Mouse (Mus musculus): ENCODE measurements at regions not wholly inside any gene's neighbourhood (a gene's known extent, or its start where the extent isn't known, plus 50 kb on each side); places are given as distances from the start of the nearest gene placed in this dataset.
A peak's percentile ranks its signal among the peaks of the same experiment; 100 is the strongest.

DNA sequence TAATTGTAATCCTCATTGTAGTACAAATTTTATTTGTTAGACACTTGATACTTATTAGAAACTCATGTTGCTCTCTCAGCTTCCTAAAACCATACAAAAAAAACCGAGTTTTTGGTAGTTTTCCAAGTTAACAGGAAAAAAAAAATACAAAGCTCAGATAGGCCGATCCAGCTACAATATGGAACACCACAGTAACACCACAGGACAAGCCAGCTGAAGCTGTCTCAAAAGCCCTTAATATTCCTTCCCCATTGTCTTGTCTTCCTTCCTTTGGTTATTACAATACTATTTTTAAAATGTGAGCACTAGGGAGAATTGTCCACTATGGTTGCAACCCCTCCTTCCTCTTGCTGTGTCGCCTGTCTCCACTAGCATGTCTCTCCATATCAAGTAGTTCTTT, 495.7 kb upstream of the Tle4 start:
- H3K27me3 ChIP-seq (ENCODE audit: control insufficient read depth, insufficient read depth, low read length, poor library complexity, severe bottlenecking), result no peaks in the 10 kb centered on the region
- H3K36me3 ChIP-seq (ENCODE audit: control insufficient read depth, insufficient read depth, low read length, poor library complexity, severe bottlenecking), result no peaks in the 10 kb centered on the region
- no peak for DNase-seq (ENCODE audit: low read depth, low spot score)

DNA sequence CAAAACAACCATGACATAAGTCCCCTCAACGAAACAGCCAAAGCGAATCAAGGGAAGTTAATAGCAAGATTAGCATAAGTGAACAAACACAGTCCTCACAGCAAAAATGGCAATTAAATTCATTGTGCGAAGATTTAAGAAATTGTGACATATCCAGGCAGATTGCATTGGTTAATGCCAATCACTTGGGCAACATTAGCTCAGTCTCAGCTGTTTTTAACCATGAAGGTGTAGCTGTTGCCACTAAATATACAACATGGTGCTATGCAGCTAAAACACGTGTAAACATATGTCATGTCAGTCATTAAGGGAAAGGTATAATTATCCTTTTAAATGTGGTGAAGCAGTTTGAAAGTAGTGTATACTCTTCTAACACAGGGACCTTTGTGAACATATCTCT, 482.8 kb upstream of the Tle4 start:
- DNase-seq (ENCODE audit: low read depth, low spot score), result no peak
- no peaks in the 10 kb centered on the region for H3K27me3 ChIP-seq (ENCODE audit: control insufficient read depth, insufficient read depth, low read length, poor library complexity, severe bottlenecking)
- H3K36me3 ChIP-seq (ENCODE audit: control insufficient read depth, insufficient read depth, low read length, poor library complexity, severe bottlenecking), result no peaks in the 10 kb centered on the region

DNA sequence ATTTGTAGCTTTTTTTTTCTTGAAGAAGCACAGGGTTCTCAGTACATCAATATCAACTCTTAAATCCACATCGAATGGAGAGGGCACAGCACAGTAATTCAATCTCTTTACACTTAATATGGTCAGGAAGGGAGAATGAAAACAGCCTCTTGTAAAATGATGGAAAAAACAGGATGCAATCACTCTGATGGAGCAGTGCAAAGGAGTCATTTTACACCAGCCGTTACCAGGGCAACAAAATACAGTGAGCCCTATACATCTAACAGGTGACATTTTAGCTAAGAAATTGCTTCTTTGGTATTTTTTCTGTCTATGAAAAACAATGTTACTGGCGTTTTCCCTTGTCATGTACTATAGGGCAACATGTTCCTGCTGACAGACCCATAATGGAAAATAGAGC, 459.9 kb upstream of the Tle4 start:
- Histone ChIP-seq H3K27me3 (ENCODE audit: control insufficient read depth, insufficient read depth, low read length, poor library complexity, severe bottlenecking) (no peaks in the 10 kb centered on the region), H3K36me3 (ENCODE audit: control insufficient read depth, insufficient read depth, low read length, poor library complexity, severe bottlenecking) (no peaks in the 10 kb centered on the region)
- DNase-seq (ENCODE audit: low read depth, low spot score), result no peak

DNA sequence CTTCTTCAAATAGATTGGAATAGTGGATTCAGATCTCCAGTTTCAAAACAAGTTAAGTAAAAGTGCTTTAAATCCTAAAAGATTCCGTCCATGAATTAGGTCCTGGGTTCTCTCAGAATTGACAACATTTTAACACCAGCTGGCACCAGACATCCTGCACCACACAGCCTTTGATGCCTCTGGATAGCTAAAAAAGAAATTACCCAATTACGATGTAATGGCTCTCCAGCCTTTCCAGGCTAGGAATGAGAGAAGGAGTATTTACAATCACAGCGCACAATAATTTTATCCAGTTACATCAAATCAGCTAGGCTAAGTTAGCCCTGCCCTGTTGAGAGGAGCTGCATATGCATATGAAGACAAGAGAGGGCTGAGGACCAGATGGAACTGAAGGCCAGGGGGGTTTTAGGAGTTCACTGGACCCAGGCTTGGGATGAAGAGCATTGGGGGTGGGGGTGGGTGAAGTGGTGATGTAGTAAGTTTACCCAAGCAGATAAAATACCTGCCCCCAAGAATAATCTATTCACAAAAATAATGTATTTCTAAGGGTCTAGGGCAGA, 455.8 kb upstream of the Tle4 start:
- no peaks in the 10 kb centered on the region; the same call in 1 of the 2 replicates for H3K27me3 ChIP-seq (ENCODE audit: control insufficient read depth, insufficient read depth, low read length, poor library complexity, severe bottlenecking)
- H3K36me3 ChIP-seq (ENCODE audit: control insufficient read depth, insufficient read depth, low read length, poor library complexity, severe bottlenecking), result no peaks in the 10 kb centered on the region
- no peak for DNase-seq (ENCODE audit: low read depth, low spot score)

DNA sequence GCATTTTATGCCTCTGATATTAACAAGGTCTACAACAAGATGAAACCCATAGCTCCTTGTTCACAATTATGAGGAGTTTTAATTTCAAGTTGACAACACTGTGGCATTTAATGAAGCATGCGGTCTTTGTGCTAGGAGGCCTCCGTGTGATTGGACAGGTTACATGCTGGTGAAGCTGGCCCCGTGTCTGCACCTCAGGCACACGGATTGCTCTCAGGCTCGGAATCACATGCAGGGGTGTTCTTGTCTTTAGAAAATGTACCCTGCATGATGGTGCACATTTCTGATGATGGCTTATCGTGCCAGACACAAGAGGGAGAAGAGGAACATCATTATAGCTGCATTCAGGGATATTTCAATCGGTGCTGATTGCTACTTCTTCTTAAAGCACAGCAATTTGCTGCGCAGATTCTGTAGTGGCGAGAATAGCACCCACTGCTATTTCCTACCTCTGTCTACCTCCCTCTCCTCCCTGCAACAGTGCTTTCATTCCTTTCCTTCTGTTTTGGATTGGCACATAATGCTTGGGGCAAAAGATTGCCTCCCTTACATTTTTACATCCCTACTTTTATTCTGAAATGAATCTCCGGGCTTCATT, 454.9 kb upstream of the Tle4 start:
- no peak for DNase-seq (ENCODE audit: low read depth, low spot score)
- Histone ChIP-seq H3K36me3 (ENCODE audit: control insufficient read depth, insufficient read depth, low read length, poor library complexity, severe bottlenecking) (no peaks in the 10 kb centered on the region), H3K27me3 (ENCODE audit: control insufficient read depth, insufficient read depth, low read length, poor library complexity, severe bottlenecking) (no peaks in the 10 kb centered on the region; the same call in 1 of the 2 replicates)

DNA sequence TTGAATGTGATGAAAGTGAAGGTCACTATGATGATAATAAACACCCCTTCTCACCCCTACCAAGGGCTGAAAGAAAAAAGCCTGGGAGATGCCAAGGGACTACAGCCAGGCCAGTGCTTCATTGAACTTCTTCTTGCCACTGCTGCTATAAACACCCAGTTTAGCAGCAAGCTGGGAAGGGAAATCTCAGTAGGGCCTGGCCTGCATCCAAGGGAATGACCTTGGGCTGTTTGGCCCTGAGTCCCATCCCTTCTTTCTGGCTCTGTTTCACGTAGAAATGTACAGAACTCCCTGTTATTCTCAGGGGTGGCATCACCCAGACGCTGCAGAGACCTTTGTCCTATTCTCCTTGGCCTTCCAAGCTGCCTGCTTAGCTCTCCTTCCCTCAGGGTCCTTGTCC, 450.0 kb upstream of the Tle4 start:
- no peaks in the 10 kb centered on the region for H3K36me3 ChIP-seq (ENCODE audit: control insufficient read depth, insufficient read depth, low read length, poor library complexity, severe bottlenecking)
- H3K27me3 ChIP-seq (ENCODE audit: control insufficient read depth, insufficient read depth, low read length, poor library complexity, severe bottlenecking), result no peaks in the 10 kb centered on the region; the same call in 1 of the 2 replicates
- no peak for DNase-seq (ENCODE audit: low read depth, low spot score)

DNA sequence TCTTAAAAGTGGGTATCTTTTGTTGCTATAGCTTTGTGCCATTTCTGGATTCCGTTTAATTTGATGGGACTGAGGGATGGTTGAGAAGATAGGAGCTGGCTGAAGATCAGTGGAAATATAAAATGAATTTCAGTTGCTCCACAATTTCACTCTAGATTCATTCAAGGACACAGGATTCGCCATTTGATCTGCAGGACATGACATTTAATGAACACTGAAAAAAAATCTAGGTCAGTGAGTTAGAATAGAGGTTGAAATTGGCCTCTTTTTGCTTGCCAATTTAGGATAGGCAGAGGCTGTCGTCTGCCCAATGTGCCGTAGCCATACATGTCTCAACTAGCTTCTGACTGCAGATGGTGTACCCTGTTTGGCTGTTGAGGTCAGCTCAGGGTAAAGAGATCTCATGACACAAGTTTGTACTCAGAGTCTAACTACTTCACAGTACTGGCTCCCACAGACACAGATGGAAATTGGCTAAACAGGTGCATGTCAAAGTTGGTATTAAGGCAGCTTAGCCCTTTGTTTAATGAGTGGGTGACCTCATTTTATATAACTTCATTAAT, 449.5 kb upstream of the Tle4 start:
- H3K27me3 ChIP-seq (ENCODE audit: control insufficient read depth, insufficient read depth, low read length, poor library complexity, severe bottlenecking), result no peaks in the 10 kb centered on the region; the same call in 1 of the 2 replicates
- DNase-seq (ENCODE audit: low read depth, low spot score), result no peak
- H3K36me3 ChIP-seq (ENCODE audit: control insufficient read depth, insufficient read depth, low read length, poor library complexity, severe bottlenecking), result no peaks in the 10 kb centered on the region

DNA sequence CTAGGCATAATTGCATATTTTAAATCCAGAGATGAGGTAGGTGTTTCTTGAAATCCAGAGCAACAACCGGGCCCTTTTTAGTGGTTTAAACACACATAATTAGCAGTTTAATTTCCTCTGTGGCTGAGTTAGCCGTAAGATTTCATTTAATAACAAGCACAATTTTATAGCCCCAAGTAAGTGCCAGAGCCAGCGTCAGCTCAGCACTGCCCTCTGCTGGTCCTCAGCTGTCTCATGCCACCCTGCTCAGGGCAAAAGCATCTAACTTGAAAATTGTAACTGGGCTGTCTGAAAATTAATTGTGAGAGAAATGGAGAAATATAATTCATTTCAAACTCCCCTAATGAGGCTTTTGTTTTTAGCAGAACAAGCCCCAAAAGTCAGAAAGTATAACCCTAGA, 437.7 kb upstream of the Tle4 start:
- Histone ChIP-seq H3K36me3 (ENCODE audit: control insufficient read depth, insufficient read depth, low read length, poor library complexity, severe bottlenecking) (no peaks in the 10 kb centered on the region), H3K27me3 (ENCODE audit: control insufficient read depth, insufficient read depth, low read length, poor library complexity, severe bottlenecking) (no peaks in the 10 kb centered on the region)
- DNase-seq (ENCODE audit: low read depth, low spot score), result peak; percentile 65

DNA sequence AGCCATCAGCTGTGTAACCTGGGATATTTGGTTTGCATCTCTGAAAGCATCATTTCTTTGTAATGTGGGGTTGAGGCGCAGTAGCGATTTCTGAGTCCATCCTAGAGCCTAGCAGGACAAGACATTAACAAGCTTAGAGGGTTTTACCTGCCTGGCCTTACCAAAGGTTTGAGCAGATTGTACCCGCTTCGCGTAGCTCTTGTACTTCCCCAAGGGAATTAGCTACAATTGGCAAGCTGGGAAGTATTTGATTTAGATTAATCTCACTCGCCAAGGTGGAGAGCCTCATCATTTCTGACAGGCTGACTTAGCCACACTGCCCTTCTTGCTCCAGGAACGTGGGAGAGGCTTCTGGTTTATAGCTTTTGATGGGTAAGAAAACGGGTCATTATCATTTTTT, 436.1 kb upstream of the Tle4 start:
- no peaks in the 10 kb centered on the region for H3K27me3 ChIP-seq (ENCODE audit: control insufficient read depth, insufficient read depth, low read length, poor library complexity, severe bottlenecking)
- no peaks in the 10 kb centered on the region for H3K36me3 ChIP-seq (ENCODE audit: control insufficient read depth, insufficient read depth, low read length, poor library complexity, severe bottlenecking)
- DNase-seq (ENCODE audit: low read depth, low spot score), result no peak

DNA sequence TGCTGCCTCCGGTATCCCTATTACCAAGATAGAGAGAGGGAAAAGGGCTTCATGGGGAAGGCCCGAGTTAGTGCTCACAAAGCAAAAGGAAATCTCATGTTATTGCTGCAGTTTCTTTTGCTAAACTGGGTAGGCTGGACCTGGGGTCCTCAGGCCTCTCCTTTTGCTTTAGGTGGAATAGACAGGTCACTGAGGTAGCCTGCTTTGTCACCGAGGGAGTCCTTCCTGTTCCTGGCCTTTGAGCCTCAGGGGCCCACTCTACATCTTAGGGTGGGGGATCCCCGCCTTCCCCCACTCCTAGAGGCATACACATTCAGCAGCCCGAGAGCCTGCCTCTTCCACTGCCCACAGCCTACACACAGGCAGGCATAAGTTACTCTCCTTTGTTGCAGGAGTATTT, 435.5 kb upstream of the Tle4 start:
- Histone ChIP-seq H3K36me3 (ENCODE audit: control insufficient read depth, insufficient read depth, low read length, poor library complexity, severe bottlenecking) (no peaks in the 10 kb centered on the region), H3K27me3 (ENCODE audit: control insufficient read depth, insufficient read depth, low read length, poor library complexity, severe bottlenecking) (no peaks in the 10 kb centered on the region)
- no peak for DNase-seq (ENCODE audit: low read depth, low spot score)

DNA sequence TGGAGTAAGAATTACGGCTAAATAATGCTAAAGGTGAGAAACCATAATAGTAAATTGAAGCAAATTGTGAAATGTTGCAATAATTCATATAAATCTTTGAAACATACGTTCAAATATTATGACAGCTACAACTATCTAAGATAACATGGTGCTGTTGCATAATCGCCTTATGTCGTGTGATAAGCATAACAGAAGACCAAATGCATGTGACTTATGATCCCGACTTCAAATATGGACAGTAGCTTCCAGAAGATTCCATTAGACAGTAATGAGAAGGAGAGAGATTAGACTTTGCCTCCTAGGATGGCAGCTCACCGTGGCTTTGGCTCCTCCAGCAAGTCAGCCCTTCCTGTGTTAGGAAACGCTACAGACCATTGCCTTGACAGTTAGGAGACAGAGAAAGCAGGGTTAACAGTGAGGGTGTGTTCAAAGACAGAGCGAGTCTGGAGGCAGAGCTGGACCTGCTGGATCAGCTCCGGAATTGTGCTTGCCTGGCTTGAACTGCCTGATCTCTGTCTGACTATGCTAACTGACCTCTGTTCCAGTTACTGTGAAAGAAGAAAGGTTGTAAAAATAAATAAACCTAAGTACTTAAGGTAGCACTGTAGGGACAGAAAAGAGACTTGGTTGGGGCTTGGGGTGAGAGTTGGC, 434.6 kb upstream of the Tle4 start:
- no peak for DNase-seq (ENCODE audit: low read depth, low spot score)
- 0 out of 2 replicates have a peak, but pooled peaks cover 2% of the 10 kb centered on the region for H3K27me3 ChIP-seq (ENCODE audit: control insufficient read depth, insufficient read depth, low read length, poor library complexity, severe bottlenecking)
- no peaks in the 10 kb centered on the region for H3K36me3 ChIP-seq (ENCODE audit: control insufficient read depth, insufficient read depth, low read length, poor library complexity, severe bottlenecking)

DNA sequence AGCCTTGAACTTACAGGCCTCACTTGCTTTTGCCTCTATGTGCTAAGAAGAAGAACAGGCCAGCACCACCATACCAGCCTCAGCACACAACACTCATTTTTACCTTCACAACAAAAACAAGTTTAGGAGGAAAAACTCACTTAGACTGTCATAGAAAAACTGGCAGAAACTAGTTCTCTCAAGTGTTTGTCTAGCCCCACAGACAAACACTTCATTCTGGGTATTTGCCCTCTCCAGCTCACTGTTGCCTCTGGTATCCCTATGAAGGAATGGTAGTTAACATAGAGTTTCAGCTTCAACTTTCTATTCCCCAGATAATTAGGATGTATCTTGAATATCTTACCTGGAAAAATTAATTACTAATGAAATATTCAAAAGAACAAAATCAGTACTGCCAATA, 433.6 kb upstream of the Tle4 start:
- 0 out of 2 replicates have a peak, but pooled peaks cover 2% of the 10 kb centered on the region for H3K27me3 ChIP-seq (ENCODE audit: control insufficient read depth, insufficient read depth, low read length, poor library complexity, severe bottlenecking)
- no peaks in the 10 kb centered on the region for H3K36me3 ChIP-seq (ENCODE audit: control insufficient read depth, insufficient read depth, low read length, poor library complexity, severe bottlenecking)
- DNase-seq (ENCODE audit: low read depth, low spot score), result no peak

DNA sequence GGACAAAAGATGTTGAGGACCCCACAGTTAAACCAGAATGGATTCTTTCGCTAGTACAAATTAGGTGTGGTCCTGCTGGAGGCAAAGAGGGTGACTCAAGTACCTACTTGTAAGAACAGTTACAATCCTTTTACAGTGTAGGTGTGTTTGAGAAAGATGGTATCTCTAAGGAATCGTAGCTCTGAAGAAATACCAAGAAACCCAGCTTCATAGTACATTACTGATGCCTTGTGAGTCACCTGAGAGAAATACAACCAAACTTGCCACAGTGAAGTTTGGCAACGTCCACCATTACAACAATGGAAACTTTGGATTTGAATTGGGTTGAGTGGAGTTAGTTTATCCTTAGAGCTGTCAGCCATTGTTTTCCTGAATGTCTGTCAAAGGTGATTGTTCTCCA, 405.7 kb upstream of the Tle4 start:
- DNase-seq (ENCODE audit: low read depth, low spot score), result no peak
- H3K36me3 ChIP-seq (ENCODE audit: control insufficient read depth, insufficient read depth, low read length, poor library complexity, severe bottlenecking), result no peaks in the 10 kb centered on the region

DNA sequence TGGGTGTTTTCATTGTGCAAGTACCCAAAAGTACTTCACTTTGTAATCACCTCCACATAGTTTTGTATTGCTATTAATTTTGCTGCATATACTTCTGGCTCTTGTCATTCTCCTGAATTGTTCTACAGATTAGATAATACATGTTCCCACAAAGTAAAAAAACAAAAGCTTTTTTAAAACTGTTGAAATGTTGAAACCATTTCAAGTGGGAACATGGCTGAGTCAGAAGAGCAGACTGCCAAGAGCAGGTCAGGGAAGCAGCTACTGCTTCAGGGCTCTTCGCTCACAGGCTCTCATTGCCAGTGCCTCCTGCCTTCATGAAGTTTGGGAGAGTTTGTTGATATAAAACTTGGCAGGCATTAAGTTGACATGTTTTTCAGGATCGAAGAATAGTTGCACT, 395.5 kb upstream of the Tle4 start:
- H3K36me3 ChIP-seq (ENCODE audit: control insufficient read depth, insufficient read depth, low read length, poor library complexity, severe bottlenecking), result no peaks in the 10 kb centered on the region
- no peaks in the 10 kb centered on the region for H3K27me3 ChIP-seq (ENCODE audit: control insufficient read depth, insufficient read depth, low read length, poor library complexity, severe bottlenecking)
- DNase-seq (ENCODE audit: low read depth, low spot score), result no peak

More for the DNA sequence above, 405.7 kb upstream of the Tle4 start:
- H3K27me3 ChIP-seq (ENCODE audit: control insufficient read depth, insufficient read depth, low read length, poor library complexity, severe bottlenecking), result no peaks in the 10 kb centered on the region

DNA sequence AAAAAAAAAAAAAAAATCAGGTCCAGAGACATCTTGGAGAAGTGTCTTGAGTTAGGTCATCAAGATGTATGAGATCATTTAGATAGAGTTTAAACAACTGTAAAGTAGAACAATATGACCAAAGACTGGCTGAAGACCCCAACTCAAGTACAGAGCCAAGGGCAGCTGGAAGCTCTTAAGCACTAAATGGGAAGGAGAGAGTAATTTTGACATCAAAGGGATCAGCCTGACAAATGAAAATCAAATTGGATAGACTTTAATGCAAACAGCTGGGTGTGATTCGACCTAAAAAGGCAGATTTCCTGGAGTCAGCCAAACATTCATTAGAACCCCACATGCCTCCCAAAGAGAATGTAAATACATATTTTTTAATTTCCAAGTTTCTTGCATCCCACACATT, 372.3 kb upstream of the Tle4 start:
- no peaks in the 10 kb centered on the region for H3K27me3 ChIP-seq (ENCODE audit: control insufficient read depth, insufficient read depth, low read length, poor library complexity, severe bottlenecking)
- no peaks in the 10 kb centered on the region for H3K36me3 ChIP-seq (ENCODE audit: control insufficient read depth, insufficient read depth, low read length, poor library complexity, severe bottlenecking)
- no peak for DNase-seq (ENCODE audit: low read depth, low spot score)
